Mouse (Mus musculus) liver, embryonic 11.5 days (tissue): ENCODE measurements around the gene Dph5. TPM values are rescaled to one million over a fixed set of nuclear protein-coding genes. Genes with fewer than 3 reads are reported as not detected.
A peak's percentile ranks its signal among the peaks of the same experiment; 100 is the strongest.

Experiments
- ATAC-seq: fragments of 200-750 bp; cut with Nextera tagmentation; replicated peaks from 2 replicates; pipeline ENCODE4 v1.8.0; 2017; ENCODE audit warnings: moderate number of reproducible peaks, mild to moderate bottlenecking, moderate TSS enrichment, moderate library complexity; ENCODE audit not compliant: low FRiP score
- DNase-seq: peaks from one replicate; pipeline ENCODE4 v3.0.0-alpha.2; 2017; ENCODE audit warnings: low spot score
- H3K27ac ChIP-seq: fragments of 300-500 bp; sonication (generic); 2 replicates; pipeline ENCODE4 v1.5.1; 2014; ENCODE audit warnings: mild to moderate bottlenecking, low read depth, low read length, control low read depth
- H3K27me3 ChIP-seq: fragments of 300-500 bp; sonication (generic); replicated peaks from 2 replicates; pipeline ENCODE4 v1.6.1; 2014; ENCODE audit warnings: low read length, mixed read lengths; ENCODE audit not compliant: control insufficient read depth, insufficient read depth
- H3K36me3 ChIP-seq: fragments of 300-500 bp; sonication (generic); 2 replicates; pipeline ENCODE4 v1.6.1; 2014; ENCODE audit warnings: mild to moderate bottlenecking, low read length, moderate library complexity, mixed read lengths; ENCODE audit not compliant: control insufficient read depth, insufficient read depth
- H3K4me1 ChIP-seq: fragments of 300-500 bp; sonication (generic); replicated peaks from 2 replicates; pipeline ENCODE4 v1.6.1; 2014; ENCODE audit warnings: low read length, mixed read lengths; ENCODE audit not compliant: control insufficient read depth, insufficient read depth
- H3K4me2 ChIP-seq: fragments of 300-500 bp; sonication (generic); 2 replicates; pipeline ENCODE4 v1.6.1; 2014; ENCODE audit warnings: mild to moderate bottlenecking, control low read depth, moderate library complexity
- H3K4me3 ChIP-seq: fragments of 300-500 bp; sonication (generic); 2 replicates; pipeline ENCODE4 v1.5.1; 2014; ENCODE audit warnings: low read depth, low read length, control low read depth
- H3K9ac ChIP-seq: fragments of 300-500 bp; sonication (generic); 2 replicates; pipeline ENCODE4 v1.6.1; 2014; ENCODE audit warnings: low read depth, low read length, control low read depth
- H3K9me3 ChIP-seq: fragments of 300-500 bp; sonication (generic); 2 replicates; pipeline ENCODE4 v1.6.1; 2016; ENCODE audit warnings: low read length, inconsistent platforms, mixed read lengths; ENCODE audit not compliant: control insufficient read depth
- WGBS: fragments of 180-500 bp; shearing (Covaris S2); extraction: QIAGEN DNeasy Blood & Tissue Kit; methylation state at CpG from one replicate; pipeline ENCODE4 v1.1.7; 2014; 5-methylcytosine and 5-hydroxymethylcytosine counted together
- polyA plus RNA-seq: library from polyadenylated mRNA; unstranded; fragments of >200 nt; fragmentation: Nextera tagmentation; extraction: Ambion mirVana; gene quantifications from 2 replicates; pipeline ENCODE4 v1.2.1, GENCODE M21; 2014

The Dph5 gene
- polyA plus RNA-seq, 1 experiment from 2014 or later = 50.6 TPM

- 87% methylated on average over 10 of the region's 10 CpGs for WGBS
- ATAC-seq = no peak
Measured at GRCm38 (mm10) chr3:115937807-115938206, 50.2 kb downstream of the Dph5 start.

GRCm38 (mm10) chr3:115940510-115940909 is 52.9 kb downstream of the Dph5 start:
- ATAC-seq = no peak
- no peak overlapping the region for H3K4me2 ChIP-seq
- no peaks in the 10 kb centered on the region for H3K27me3 ChIP-seq
- 91% methylated on average over 4 of the region's 4 CpGs for WGBS
- no peak overlapping the region for H3K4me3 ChIP-seq
- H3K27ac ChIP-seq = no peak overlapping the region
- H3K36me3 ChIP-seq = peaks cover 21% of the 10 kb centered on the region
- H3K4me1 ChIP-seq = no peaks in the 10 kb centered on the region
- H3K9me3 ChIP-seq = no peaks in the 10 kb centered on the region
- H3K9ac ChIP-seq = no peak overlapping the region
- no peak for DNase-seq

More at GRCm38 (mm10) chr3:115937807-115938206, 50.2 kb downstream of the Dph5 start:
- Histone ChIP-seq H3K9me3 (no peaks in the 10 kb centered on the region), H3K9ac (no peak overlapping the region), H3K4me2 (no peak overlapping the region), H3K27ac (no peak overlapping the region), H3K4me1 (no peaks in the 10 kb centered on the region), H3K4me3 (no peak overlapping the region), H3K36me3 (peaks cover 9% of the 10 kb centered on the region), H3K27me3 (no peaks in the 10 kb centered on the region)
- DNase-seq = no peak

- ATAC-seq = no peak
- H3K27me3 ChIP-seq = no peaks in the 10 kb centered on the region
- peaks cover 21% of the 10 kb centered on the region for H3K36me3 ChIP-seq
- H3K9me3 ChIP-seq = no peaks in the 10 kb centered on the region
- no peak overlapping the region for H3K4me2 ChIP-seq
- 92% methylated on average over 8 of the region's 8 CpGs for WGBS
- no peak overlapping the region for H3K27ac ChIP-seq
- H3K9ac ChIP-seq = no peak overlapping the region
- H3K4me1 ChIP-seq = no peaks in the 10 kb centered on the region
- no peak for DNase-seq
- no peak overlapping the region for H3K4me3 ChIP-seq
Measured at GRCm38 (mm10) chr3:115941464-115941863, 53.8 kb downstream of the Dph5 start.

- 91% methylated on average over 6 of the region's 6 CpGs for WGBS
- Histone ChIP-seq H3K9ac (no peak overlapping the region), H3K36me3 (peaks cover 18% of the 10 kb centered on the region; the same call in 1 of the 2 replicates)
Measured at GRCm38 (mm10) chr3:115944376-115944775, 56.7 kb downstream of the Dph5 start.

GRCm38 (mm10) chr3:115946272-115946671 is 58.6 kb downstream of the Dph5 start:
- Histone ChIP-seq H3K27ac (no peak overlapping the region), H3K36me3 (peaks cover 18% of the 10 kb centered on the region), H3K27me3 (no peaks in the 10 kb centered on the region), H3K9me3 (no peaks in the 10 kb centered on the region), H3K4me1 (no peaks in the 10 kb centered on the region), H3K4me3 (no peak overlapping the region), H3K9ac (no peak overlapping the region), H3K4me2 (no peak overlapping the region)
- no peak for DNase-seq
- WGBS = 89% methylated on average over 8 of the region's 8 CpGs
- peak; percentile 57 for ATAC-seq

More at GRCm38 (mm10) chr3:115944376-115944775, 56.7 kb downstream of the Dph5 start:
- Histone ChIP-seq H3K4me1 (no peaks in the 10 kb centered on the region), H3K4me2 (no peak overlapping the region), H3K27ac (no peak overlapping the region), H3K4me3 (no peak overlapping the region), H3K9me3 (no peaks in the 10 kb centered on the region), H3K27me3 (no peaks in the 10 kb centered on the region)
- DNase-seq = no peak
- no peak for ATAC-seq

GRCm38 (mm10) chr3:115949220-115949920 is 61.7 kb downstream of the Dph5 start:
- H3K4me3 ChIP-seq = no peak overlapping the region
- H3K9me3 ChIP-seq = no peaks in the 10 kb centered on the region
- 73% methylated on average over 3 of the region's 3 CpGs for WGBS
- no peak overlapping the region for H3K4me2 ChIP-seq
- H3K27ac ChIP-seq = no peak overlapping the region
- peaks cover 13% of the 10 kb centered on the region for H3K36me3 ChIP-seq
- H3K4me1 ChIP-seq = no peaks in the 10 kb centered on the region
- ATAC-seq (no peak), DNase-seq (no peak)
- no peaks in the 10 kb centered on the region for H3K27me3 ChIP-seq
- H3K9ac ChIP-seq = no peak overlapping the region

GRCm38 (mm10) chr3:115949921-115950877 is 62.6 kb downstream of the Dph5 start:
- DNase-seq = no peak
- no peak overlapping the region for H3K4me2 ChIP-seq
- no peak overlapping the region for H3K4me3 ChIP-seq
- H3K36me3 ChIP-seq = peaks cover 11% of the 10 kb centered on the region
- no peak overlapping the region for H3K27ac ChIP-seq
- H3K27me3 ChIP-seq = no peaks in the 10 kb centered on the region
- peak; percentile 65 for ATAC-seq
- no peaks in the 10 kb centered on the region for H3K9me3 ChIP-seq
- H3K9ac ChIP-seq = no peak overlapping the region
- 89% methylated on average over 6 of the region's 6 CpGs for WGBS
- no peaks in the 10 kb centered on the region for H3K4me1 ChIP-seq

GRCm38 (mm10) chr3:115951221-115951620 is 63.6 kb downstream of the Dph5 start:
- Histone ChIP-seq H3K4me1 (no peaks in the 10 kb centered on the region), H3K4me3 (no peak overlapping the region), H3K9ac (no peak overlapping the region), H3K9me3 (no peaks in the 10 kb centered on the region), H3K27ac (no peak overlapping the region), H3K4me2 (no peak overlapping the region), H3K36me3 (peaks cover 17% of the 10 kb centered on the region), H3K27me3 (no peaks in the 10 kb centered on the region)
- 76% methylated on average over 3 of the region's 3 CpGs for WGBS
- no peak for DNase-seq
- no peak for ATAC-seq
